Mouse (Mus musculus): ENCODE data around the gene Trim38.

DNA sequence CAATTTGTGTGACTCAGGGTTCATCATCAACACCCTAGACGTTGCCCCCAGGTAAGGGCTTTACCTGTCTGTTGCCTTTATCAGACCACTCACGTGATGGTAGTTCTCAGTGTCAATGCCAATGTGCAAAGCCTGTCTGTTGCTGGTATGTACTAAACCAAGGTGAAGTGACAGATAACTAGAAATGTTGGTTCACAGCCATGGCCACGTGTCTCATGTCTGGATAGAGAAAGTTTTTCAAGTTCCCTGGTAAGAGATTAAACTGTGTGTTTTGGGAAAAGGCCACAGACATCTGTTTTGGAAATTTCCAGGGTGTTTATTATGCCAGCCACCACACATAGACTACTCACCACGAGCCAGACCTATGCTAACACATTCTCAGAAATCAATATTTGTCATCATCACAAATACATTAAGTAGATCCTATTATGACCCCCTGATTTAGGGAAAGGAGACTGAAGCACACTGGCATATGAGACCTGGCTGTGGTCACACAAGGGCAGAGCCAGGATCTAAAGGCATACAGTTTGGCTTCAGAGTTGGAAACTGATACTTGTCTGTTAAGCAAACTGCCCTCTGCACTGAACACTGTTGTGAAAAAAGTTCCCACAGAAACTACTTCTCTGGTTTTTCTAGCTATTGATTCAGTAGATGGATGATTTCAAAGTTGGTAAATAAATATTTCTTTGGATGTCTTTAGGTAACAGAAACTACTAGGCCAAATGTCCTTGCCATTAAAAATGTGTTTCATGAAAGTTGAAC is 50.6 kb downstream of the Trim38 start:
- TF ChIP-seq POLR2A (IDR thresholded peaks at IDR 0.05; ENCODE audit: insufficient read length, low read depth) (no peak), TCF12 (IDR thresholded peaks at IDR 0.05; ENCODE audit: insufficient read depth, poor library complexity, severe bottlenecking) (no peak), MYOG (IDR thresholded peaks at IDR 0.05; ENCODE audit: control insufficient read depth in 1 of 3, insufficient read depth in 1 of 3, insufficient read length in 2 of 3, low read depth in 2 of 3) (no peak), E2F4 (IDR thresholded peaks at IDR 0.05; ENCODE audit: insufficient read depth) (no peak), POLR2AphosphoS2 (IDR thresholded peaks at IDR 0.05; ENCODE audit: insufficient read length, low read depth) (no peak), CEBPB (IDR thresholded peaks at IDR 0.05; ENCODE audit: insufficient read depth, poor library complexity, severe bottlenecking) (no peak)

Measured in myocyte (in vitro differentiated cells).